Mouse (Mus musculus) embryonic fibroblast, embryonic 13.5 days (primary cell): ENCODE measurements around the gene Sema3e.

Source experiments
- CTCF ChIP-seq: IDR thresholded peaks from 2 replicates; pipeline ENCODE4 v1.5.1; 2011; ENCODE audit warnings: mild to moderate bottlenecking, control low read depth, low read length, moderate library complexity, borderline replicate concordance; ENCODE audit not compliant: insufficient read depth
- POLR2A ChIP-seq: IDR thresholded peaks from 2 replicates; pipeline ENCODE4 v1.6.1; 2011; ENCODE audit warnings: low read depth, mild to moderate bottlenecking, control low read depth, low read length, moderate library complexity

GRCm38 (mm10) chr5:14216211-14216610 is 191.1 kb downstream of the Sema3e start:
- TF ChIP-seq POLR2A (no peak), CTCF (no peak)
